Mouse (Mus musculus) cortical plate, adult 2 months (tissue): ENCODE results near the gene Eed.

Experiments used
- CTCF ChIP-seq: fragments of 200-500 bp; IDR thresholded peaks from 2 replicates; pipeline ENCODE4 v1.5.1; 2011; ENCODE audit warnings: mild to moderate bottlenecking, control low read depth, low read length; ENCODE audit not compliant: insufficient read depth; ENCODE audit errors: extremely low read depth
- POLR2A ChIP-seq: fragments of 200-500 bp; IDR thresholded peaks from 2 replicates; pipeline ENCODE4 v1.6.1; 2011; ENCODE audit warnings: mild to moderate bottlenecking, low read length, control low read depth; ENCODE audit not compliant: insufficient read depth; ENCODE audit errors: extremely low read depth

DNA sequence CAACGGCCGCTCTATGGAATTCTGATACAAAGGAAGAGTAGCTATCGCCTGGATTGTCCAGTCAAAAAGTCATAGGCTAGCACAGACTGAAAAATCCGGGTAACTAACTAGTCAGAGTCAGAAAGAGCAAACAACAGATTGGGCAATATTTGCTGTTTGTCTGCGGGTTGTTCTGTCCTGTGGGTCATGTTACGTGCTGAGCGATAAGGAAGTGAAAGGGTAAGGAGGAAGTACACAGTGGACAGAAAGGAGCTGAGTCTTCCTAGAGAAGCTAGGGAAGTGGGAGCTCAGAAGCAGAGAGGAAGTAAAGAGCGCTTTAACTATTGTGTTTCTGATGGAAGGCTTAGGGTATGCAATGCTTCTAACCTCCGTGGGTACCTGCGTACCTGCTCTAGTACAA lies 38.8 kb upstream of the Eed start:
- TF ChIP-seq POLR2A: no peak
- TF ChIP-seq CTCF: no peak
